Mouse (Mus musculus) cerebellum, postnatal 14 days (tissue): ENCODE results near the gene Pld4.

Experiments used
- DNase-seq, 2 experiments: peaks; one replicate each; pipeline ENCODE4 v3.0.0; 2021; ENCODE audit warnings: mixed read lengths in 2 of 2

The Pld4 gene

GRCm38 (mm10) chr12:112767036-112767890 is 6.8 kb downstream of the Pld4 start:
- DNase-seq, result peak; percentile 50 to 53

DNA sequence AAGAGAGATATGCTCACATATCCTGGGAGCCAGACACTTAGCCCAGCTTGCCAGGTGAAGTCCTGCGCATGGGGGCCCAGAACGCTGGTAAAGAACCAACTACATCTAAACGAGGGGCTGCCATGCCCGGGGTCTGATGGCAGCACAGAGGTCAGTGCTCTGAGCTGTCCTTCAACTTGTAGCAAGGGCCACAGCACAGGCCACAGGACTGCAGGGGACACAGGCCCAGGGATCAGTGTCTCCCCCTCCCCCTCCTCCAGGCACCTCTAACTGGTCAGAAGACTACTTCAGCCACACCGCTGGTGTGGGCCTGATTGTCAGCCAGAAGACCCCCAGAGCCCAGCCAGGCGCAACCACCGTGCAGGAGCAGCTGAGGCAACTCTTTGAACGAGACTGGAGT is 7.7 kb downstream of the Pld4 start:
- no peak for DNase-seq

DNA sequence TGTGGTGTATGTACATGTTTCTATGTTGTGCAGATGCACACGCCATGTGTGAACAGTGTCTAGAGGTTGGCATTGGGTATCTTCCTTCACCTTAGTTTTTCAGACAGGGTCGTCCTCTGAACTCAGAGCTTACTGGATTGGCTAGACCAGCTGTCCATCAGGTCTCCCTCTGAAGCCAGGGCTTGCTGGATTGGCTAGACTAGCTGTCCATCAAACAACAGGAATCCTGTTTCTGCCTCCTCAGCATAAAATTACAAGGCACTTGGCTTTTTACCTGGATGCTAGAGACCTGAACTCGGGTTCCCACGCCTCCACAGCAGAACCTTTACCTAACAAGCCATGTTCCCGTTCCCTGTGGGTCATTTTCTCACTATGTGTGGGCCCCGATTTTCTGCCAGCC is 8.6 kb downstream of the Pld4 start:
- peak in 1 of 2 experiments; percentile 36 for DNase-seq

GRCm38 (mm10) chr12:112769751-112770150 is 9.3 kb downstream of the Pld4 start:
- no peak for DNase-seq

GRCm38 (mm10) chr12:112770396-112770795 is 9.9 kb downstream of the Pld4 start:
- no peak for DNase-seq

GRCm38 (mm10) chr12:112772306-112772705 is 11.9 kb downstream of the Pld4 start:
- no peak for DNase-seq

DNA sequence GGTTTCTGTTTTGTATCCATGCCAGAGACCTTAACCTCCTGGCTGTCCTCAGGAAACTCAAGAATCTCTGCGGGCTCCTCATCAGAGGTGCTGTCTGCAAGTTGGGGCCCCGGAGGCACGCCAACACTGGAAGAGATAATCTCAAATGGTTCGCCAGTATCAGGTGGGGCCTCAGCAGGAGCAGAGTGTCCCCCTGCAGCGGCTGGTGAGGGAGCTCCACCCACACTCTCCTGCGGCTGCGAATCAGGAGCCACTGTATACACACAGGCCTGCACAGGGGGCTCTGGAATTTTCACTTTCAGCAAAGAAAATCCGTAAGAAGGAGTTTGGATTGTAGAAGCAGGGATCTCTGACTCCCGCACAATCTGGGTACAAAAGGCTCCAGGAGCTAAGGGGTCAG is 12.9 kb downstream of the Pld4 start:
- DNase-seq, result no peak

DNA sequence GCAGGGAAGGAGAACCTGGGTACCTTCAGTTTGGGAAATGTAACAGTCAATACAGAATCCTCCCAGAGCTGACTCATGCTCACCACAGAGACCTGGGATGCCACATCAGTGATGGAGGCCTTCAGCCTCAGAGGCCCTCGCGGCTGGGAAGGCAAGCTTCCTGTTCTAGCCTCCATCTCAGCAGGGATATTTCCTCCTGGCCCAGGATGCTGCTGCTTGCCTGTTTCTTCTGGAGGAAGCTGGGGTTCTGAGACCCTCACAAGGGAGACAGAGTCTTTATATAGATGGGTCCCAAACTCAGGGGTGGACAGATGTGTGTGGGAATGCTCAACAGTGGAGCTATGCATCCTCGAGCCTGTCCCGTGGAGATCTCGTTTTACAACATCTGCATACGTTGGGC is 13.6 kb downstream of the Pld4 start:
- DNase-seq, result no peak

DNA sequence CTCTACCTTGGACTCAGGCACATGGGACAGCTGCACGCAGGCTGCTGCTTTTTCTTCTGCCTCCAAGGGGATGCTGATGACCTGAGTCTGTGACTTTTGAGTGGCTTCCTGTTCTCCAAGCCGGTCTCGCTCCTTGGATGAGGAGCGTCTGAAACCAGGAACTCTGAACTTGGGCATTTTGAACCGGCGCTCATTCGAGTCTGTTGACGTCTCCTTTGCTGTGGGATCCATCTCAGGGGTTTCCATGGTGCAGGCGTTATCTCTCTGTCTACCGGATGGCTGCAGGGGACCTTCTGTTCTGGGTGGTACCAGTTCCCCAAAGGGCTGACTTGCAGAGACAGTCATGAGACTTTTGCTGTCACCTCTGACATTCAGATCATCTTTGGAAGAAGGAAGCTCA is 14.0 kb downstream of the Pld4 start:
- DNase-seq, result no peak

- DNase-seq, result no peak
Observed at GRCm38 (mm10) chr12:112791026-112791425, 30.6 kb downstream of the Pld4 start.

GRCm38 (mm10) chr12:112793601-112794355 is 33.3 kb downstream of the Pld4 start:
- peak; percentile 66 to 74 for DNase-seq

DNA sequence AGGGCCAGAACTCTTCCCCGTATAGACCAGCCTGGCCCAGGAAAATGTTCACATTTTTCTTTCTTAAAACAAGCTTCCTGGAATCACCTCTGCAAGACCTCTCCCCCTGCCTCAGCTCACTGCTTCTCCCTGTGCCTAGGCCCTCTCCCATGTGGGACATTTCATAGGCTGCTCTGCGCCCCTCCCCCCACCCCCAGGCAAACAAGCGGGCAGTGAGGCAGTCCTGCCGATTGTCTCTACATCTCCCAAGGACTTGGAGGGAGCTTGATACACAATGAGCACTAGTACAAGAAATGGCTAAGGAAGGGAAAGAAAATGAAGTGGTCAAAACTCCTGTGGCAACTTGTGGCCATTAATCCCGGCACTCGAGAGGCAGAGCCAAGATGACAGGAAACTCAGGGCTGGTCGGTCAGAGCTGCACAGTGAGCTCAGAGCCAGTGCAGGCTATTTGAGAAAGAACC is 33.9 kb downstream of the Pld4 start:
- no peak for DNase-seq

GRCm38 (mm10) chr12:112794998-112795397 is 34.5 kb downstream of the Pld4 start:
- DNase-seq, result no peak

DNA sequence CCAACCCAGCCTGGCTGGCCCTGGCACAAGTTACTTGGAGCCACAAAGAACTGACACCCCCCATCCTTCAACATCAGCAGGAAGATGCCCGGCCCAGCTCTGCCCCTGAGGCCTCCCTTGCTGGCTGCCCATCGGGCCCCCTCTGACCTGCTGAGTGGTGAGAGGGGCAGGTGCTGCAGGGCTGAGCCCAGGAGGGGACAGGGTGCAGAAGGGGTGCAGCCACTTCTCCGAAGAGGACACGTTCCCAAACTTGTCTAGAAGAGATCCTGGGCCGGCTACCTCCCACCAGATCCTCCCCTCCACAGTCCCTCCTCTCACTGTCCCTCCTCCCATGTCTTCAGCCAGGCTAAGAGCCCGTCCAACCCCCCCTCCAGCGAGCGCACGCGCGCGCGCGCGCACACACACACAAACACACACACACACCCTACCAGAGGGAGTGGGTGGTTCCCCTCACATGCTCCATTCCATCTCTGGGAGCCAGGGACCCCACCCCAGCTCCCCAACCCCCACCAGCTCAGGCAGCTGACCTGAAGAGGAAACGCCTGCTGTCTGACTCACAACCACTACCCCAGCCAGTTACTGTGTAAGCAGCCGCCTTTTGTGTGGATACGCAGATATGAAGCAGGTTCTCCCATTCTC is 35.1 kb downstream of the Pld4 start:
- no peak for DNase-seq

- no peak for DNase-seq
Observed at GRCm38 (mm10) chr12:112796551-112797510, 36.4 kb downstream of the Pld4 start.

- peak in 1 of 2 experiments; percentile 43 for DNase-seq
Observed at GRCm38 (mm10) chr12:112797672-112798331, 37.3 kb downstream of the Pld4 start.

- peak in 1 of 2 experiments; percentile 24 for DNase-seq
Observed at GRCm38 (mm10) chr12:112798332-112798681, 37.9 kb downstream of the Pld4 start.

DNA sequence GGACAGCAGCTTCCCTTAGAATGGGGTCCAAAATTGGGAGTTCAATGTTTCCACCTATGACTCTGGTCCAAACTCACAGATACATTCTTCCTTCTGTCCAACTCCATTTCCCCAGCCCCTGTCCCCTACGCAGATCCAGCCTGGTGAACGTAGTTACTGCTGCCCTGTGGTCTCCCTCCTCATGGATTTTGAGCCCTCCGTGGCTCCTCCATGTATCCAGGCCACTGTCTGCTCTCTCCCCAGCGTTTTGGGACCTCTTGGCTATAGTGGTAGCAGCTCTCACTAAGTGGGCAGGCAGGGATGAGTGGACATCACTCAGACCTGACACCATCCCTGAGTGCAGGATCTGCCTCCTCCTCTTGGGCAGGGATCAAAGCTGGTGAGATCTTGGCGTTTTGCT is 38.3 kb downstream of the Pld4 start:
- DNase-seq, result peak in 1 of 2 experiments; percentile 17

- DNase-seq, result no peak
Observed at GRCm38 (mm10) chr12:112799237-112799970, 38.9 kb downstream of the Pld4 start.

DNA sequence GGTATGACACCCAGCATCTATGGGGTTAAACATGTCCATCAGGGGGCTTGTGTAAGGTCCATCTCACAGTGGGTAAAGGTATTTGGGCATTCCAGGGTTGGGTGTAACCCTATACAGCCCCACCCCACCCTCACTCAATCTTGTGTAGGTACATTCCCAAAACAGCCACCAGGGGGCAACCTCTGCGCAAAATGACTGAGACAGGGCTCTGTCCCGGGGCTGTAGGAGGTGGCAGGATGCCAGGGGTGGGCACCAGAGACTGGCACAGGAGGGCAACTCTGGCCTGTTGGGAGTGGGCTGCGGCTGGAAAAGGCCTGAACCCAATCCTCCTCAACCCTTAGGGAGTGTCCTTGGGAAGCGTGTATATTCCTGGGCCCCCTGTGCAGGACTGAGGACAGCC is 40.0 kb downstream of the Pld4 start:
- peak; percentile 75 to 86 for DNase-seq
